Mouse (Mus musculus) T-helper 1 cell (primary cell): ENCODE data around the gene Ube2d3.

Source experiments
- in situ Hi-C: fragments of 300-600 bp; cut with MboI, MseI; formaldehyde crosslinking; loops from one replicate; pipeline ENCODE4 v1.15.1; 2025; ENCODE audit warnings: high pct_unique_total_duplicates

Ube2d3 gene

GRCm38 (mm10) chr3:135437758-135438495 is at the start of gene Ube2d3:
Gene Ube2d3, plus strand, starts transcription at chr3:135438149.
- in situ Hi-C loops, result no loop called here

GRCm38 (mm10) chr3:135393186-135393585 is 44.8 kb upstream of the Ube2d3 start:
- in situ Hi-C loops, result loop anchor here (5.0 kb wide), 1 partner anchor 111 kb away; the partner anchor contains the start of gene Bdh2

- in situ Hi-C loops, result no loop called here
Observed at GRCm38 (mm10) chr3:135395085-135395484, 42.9 kb upstream of the Ube2d3 start.

- in situ Hi-C loops, result no loop called here
Observed at GRCm38 (mm10) chr3:135396081-135396480, 41.9 kb upstream of the Ube2d3 start.

- in situ Hi-C loops, result no loop called here
Observed at GRCm38 (mm10) chr3:135397112-135397511, 40.8 kb upstream of the Ube2d3 start.

GRCm38 (mm10) chr3:135402201-135402658 is 35.7 kb upstream of the Ube2d3 start:
- in situ Hi-C loops, result no loop called here

- in situ Hi-C loops, result no loop called here
Observed at GRCm38 (mm10) chr3:135403211-135403610, 34.7 kb upstream of the Ube2d3 start.

- in situ Hi-C loops, result no loop called here
Observed at GRCm38 (mm10) chr3:135403856-135404255, 34.1 kb upstream of the Ube2d3 start.

- in situ Hi-C loops, result no loop called here
Observed at GRCm38 (mm10) chr3:135404599-135404998, 33.4 kb upstream of the Ube2d3 start.

- in situ Hi-C loops, result no loop called here
Observed at GRCm38 (mm10) chr3:135407351-135407750, 30.6 kb upstream of the Ube2d3 start.

- in situ Hi-C loops, result no loop called here
Observed at GRCm38 (mm10) chr3:135409219-135409618, 28.7 kb upstream of the Ube2d3 start.

- in situ Hi-C loops, result no loop called here
Observed at GRCm38 (mm10) chr3:135411056-135411455, 26.9 kb upstream of the Ube2d3 start.

GRCm38 (mm10) chr3:135411824-135412223 is 26.1 kb upstream of the Ube2d3 start:
- in situ Hi-C loops, result no loop called here

GRCm38 (mm10) chr3:135417245-135417644 is 20.7 kb upstream of the Ube2d3 start:
- in situ Hi-C loops, result no loop called here

- in situ Hi-C loops, result no loop called here
Observed at GRCm38 (mm10) chr3:135417799-135418198, 20.1 kb upstream of the Ube2d3 start.

GRCm38 (mm10) chr3:135420542-135421309 is 17.2 kb upstream of the Ube2d3 start:
- in situ Hi-C loops, result no loop called here

- in situ Hi-C loops, result no loop called here
Observed at GRCm38 (mm10) chr3:135421310-135421594, 16.7 kb upstream of the Ube2d3 start.

GRCm38 (mm10) chr3:135422232-135422855 is 15.6 kb upstream of the Ube2d3 start:
- in situ Hi-C loops, result no loop called here

GRCm38 (mm10) chr3:135422856-135423607 is 14.9 kb upstream of the Ube2d3 start:
- in situ Hi-C loops, result no loop called here

GRCm38 (mm10) chr3:135423608-135424212 is 14.2 kb upstream of the Ube2d3 start, which contains the start of gene Cisd2:
Gene Cisd2, minus strand, starts transcription at chr3:135423925.
- in situ Hi-C loops, result no loop called here

- in situ Hi-C loops, result no loop called here
Observed at GRCm38 (mm10) chr3:135436901-135437616, 890 bp upstream of the Ube2d3 start.
